Mouse (Mus musculus): ENCODE measurements around the gene Smagp. TPM values are rescaled to one million over a fixed set of nuclear protein-coding genes. Genes with fewer than 3 reads are reported as not detected.

The Smagp gene
- 13.0 and 14.9 TPM in 2 replicates for total RNA-seq (2014; rRNA removed)
- 57.0 and 80.1 TPM in 2 replicates for polyA plus RNA-seq (2012; rRNA removed)

DNA sequence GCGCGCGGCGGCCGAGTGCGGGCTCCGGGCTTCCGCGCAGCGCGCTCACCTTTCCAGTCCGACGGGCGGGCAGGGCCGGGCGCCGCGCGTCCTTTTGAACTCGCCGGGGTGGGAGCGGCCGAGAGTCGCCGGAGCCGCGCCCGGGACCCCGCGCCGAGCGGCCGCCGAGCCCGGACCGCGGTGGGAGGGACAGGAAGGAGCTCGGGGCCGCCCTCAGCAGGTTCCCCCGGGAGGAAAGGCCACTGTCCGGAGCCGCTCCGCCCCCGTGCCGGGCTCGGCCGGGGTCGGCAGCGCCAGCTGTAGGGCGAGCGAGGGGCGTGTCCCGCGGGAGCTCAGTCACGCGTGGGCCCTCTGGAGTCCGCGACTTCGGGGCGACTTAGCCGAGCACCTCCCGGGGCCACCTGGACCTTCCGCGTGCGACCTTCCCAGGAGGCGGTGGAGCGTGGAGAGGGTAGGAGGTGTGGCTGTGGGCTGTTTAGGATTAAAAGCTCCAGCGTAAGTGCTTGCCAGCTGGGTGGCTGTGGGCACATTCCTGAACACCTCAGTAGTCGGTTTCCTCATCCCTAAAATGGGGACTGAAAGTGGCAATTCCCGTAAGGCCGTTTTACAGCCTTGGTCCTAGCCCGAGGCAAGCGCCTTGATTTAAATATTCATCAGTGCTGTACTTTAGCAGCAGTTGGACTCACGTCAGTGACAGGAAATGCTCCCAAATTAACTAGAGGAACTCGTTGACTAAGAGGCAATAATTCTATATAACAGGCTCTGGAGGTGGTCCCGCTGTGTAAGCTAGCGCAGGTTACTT is at the start of gene Smagp:
Gene Smagp, minus strand, starts transcription at position 241 of the 802 bp plus-strand sequence.
- peak within 1 kb of the TSS; percentile 82 for H3K4me3 ChIP-seq (ENCODE audit: insufficient read depth, low read depth, low read length)
- peak; percentile 73 for DNase-seq (ENCODE audit: extremely low read depth, low read depth, low spot score)
- no peaks in the 10 kb centered on the region for H3K27me3 ChIP-seq (ENCODE audit: control insufficient read depth, insufficient read depth, low read length)
- peak within 1 kb of the TSS; percentile 88 for H3K9ac ChIP-seq (ENCODE audit: low read depth, low read length)
- peaks cover 24% of the 10 kb centered on the region for H3K4me1 ChIP-seq (ENCODE audit: control insufficient read depth, insufficient read depth, low read length)
- TF ChIP-seq POLR2A (IDR thresholded peaks at IDR 0.05; ENCODE audit: extremely low read depth, insufficient read depth, low read length) (no peak), CTCF (IDR thresholded peaks at IDR 0.05; ENCODE audit: low read depth, low read length) (no peak)
- H3K79me2 ChIP-seq (ENCODE audit: control insufficient read depth, insufficient read depth, low read length): peaks cover 7% of the 10 kb centered on the region; the same call in 1 of the 2 replicates
- WGBS: under 1% methylated on average over 73 of the region's 77 CpGs
- peak within 1 kb of the TSS; percentile 83 for H3K27ac ChIP-seq (replicated peaks; ENCODE audit: insufficient read depth, low read depth, low read length)
- H3K36me3 ChIP-seq (ENCODE audit: control insufficient read depth, insufficient read depth, low read length): no peaks in the 10 kb centered on the region

DNA sequence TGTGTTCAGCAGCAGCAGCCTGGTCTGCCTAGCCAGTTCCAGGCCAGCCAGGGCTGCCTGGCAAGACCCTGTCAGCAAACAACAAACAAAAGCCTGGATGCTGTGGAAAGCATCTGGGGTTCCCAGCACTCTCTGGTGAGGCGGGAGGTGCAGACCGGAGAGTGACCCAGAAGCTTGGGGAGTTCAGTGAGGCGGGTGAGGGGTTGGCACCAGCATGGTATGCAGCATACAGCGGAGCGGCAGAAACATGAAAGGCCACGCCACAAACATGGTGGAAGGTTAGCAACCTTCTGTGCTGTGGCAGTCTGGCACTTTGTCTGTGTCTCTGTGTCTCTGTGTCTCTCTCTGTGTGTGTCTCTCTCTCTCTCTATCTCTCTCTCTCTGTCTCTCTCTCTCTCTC is 49.7 kb upstream of the Smagp start:
- Histone ChIP-seq H3K4me3 (ENCODE audit: insufficient read depth, low read depth, low read length) (no peak overlapping the region), H3K36me3 (ENCODE audit: control insufficient read depth, insufficient read depth, low read length) (no peaks in the 10 kb centered on the region), H3K9ac (ENCODE audit: low read depth, low read length) (no peak overlapping the region), H3K27me3 (ENCODE audit: control insufficient read depth, insufficient read depth, low read length) (no peaks in the 10 kb centered on the region), H3K27ac (replicated peaks; ENCODE audit: insufficient read depth, low read depth, low read length) (no peak overlapping the region), H3K4me1 (ENCODE audit: control insufficient read depth, insufficient read depth, low read length) (peaks cover 4% of the 10 kb centered on the region), H3K79me2 (ENCODE audit: control insufficient read depth, insufficient read depth, low read length) (no peaks in the 10 kb centered on the region)
- TF ChIP-seq POLR2A (IDR thresholded peaks at IDR 0.05; ENCODE audit: extremely low read depth, insufficient read depth, low read length) (no peak), CTCF (IDR thresholded peaks at IDR 0.05; ENCODE audit: low read depth, low read length) (no peak)
- 92% methylated on average over 6 of the region's 6 CpGs for WGBS
- no peak for DNase-seq (ENCODE audit: extremely low read depth, low read depth, low spot score)

DNA sequence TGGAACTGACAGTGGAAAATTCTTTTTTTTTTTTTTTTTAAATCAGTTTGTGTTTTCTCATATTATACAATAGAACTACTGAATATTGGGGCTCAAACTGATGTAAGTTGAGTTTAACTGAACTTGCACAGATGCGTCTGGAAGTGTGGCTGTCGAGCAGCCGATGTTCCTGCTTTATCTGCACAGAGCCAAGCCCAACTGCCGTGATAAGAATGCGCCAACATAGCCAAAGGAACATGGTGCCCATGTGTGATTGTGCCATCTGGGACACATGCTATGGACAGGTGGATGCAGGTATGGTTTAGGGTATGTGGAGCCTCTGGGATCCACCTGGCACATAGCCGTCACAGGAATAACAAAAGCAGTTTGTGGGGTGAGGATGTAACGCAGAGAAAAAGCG is 49.1 kb upstream of the Smagp start:
- no peaks in the 10 kb centered on the region for H3K27me3 ChIP-seq (ENCODE audit: control insufficient read depth, insufficient read depth, low read length)
- no peaks in the 10 kb centered on the region for H3K36me3 ChIP-seq (ENCODE audit: control insufficient read depth, insufficient read depth, low read length)
- H3K27ac ChIP-seq (replicated peaks; ENCODE audit: insufficient read depth, low read depth, low read length): no peak overlapping the region
- H3K4me1 ChIP-seq (ENCODE audit: control insufficient read depth, insufficient read depth, low read length): peaks cover 7% of the 10 kb centered on the region
- DNase-seq (ENCODE audit: extremely low read depth, low read depth, low spot score): no peak
- TF ChIP-seq POLR2A (IDR thresholded peaks at IDR 0.05; ENCODE audit: extremely low read depth, insufficient read depth, low read length): no peak
- TF ChIP-seq CTCF (IDR thresholded peaks at IDR 0.05; ENCODE audit: low read depth, low read length): no peak
- H3K79me2 ChIP-seq (ENCODE audit: control insufficient read depth, insufficient read depth, low read length): no peaks in the 10 kb centered on the region
- H3K4me3 ChIP-seq (ENCODE audit: insufficient read depth, low read depth, low read length): no peak overlapping the region
- WGBS: 84% methylated on average over 8 of the region's 8 CpGs
- H3K9ac ChIP-seq (ENCODE audit: low read depth, low read length): no peak overlapping the region

DNA sequence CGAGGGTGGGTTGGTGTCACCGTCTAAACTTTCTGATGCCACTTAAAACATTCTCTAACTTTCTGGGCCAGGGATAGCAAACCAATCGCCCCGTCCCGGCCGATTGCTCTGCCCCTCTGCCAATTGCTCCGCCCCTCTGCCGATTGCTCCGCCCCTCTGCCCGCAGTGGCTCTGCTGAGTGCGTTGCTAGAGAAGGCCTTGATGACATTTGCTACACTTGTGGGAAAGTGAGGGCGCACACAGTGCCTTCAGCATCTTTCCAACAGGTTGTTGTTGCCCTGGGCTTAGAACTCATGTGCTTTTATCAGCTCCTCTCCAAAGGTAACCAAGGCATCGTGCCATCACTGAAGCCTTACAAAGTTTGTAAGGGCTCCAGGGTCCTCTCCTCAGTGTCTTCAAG is 48.5 kb upstream of the Smagp start:
- Histone ChIP-seq H3K9ac (ENCODE audit: low read depth, low read length) (no peak overlapping the region), H3K4me1 (ENCODE audit: control insufficient read depth, insufficient read depth, low read length) (peaks cover 12% of the 10 kb centered on the region), H3K36me3 (ENCODE audit: control insufficient read depth, insufficient read depth, low read length) (no peaks in the 10 kb centered on the region), H3K27ac (replicated peaks; ENCODE audit: insufficient read depth, low read depth, low read length) (no peak overlapping the region), H3K4me3 (ENCODE audit: insufficient read depth, low read depth, low read length) (no peak overlapping the region), H3K79me2 (ENCODE audit: control insufficient read depth, insufficient read depth, low read length) (no peaks in the 10 kb centered on the region), H3K27me3 (ENCODE audit: control insufficient read depth, insufficient read depth, low read length) (no peaks in the 10 kb centered on the region)
- no peak for TF ChIP-seq CTCF (IDR thresholded peaks at IDR 0.05; ENCODE audit: low read depth, low read length)
- TF ChIP-seq POLR2A (IDR thresholded peaks at IDR 0.05; ENCODE audit: extremely low read depth, insufficient read depth, low read length): no peak
- WGBS: 43% methylated on average over 13 of the region's 13 CpGs
- no peak for DNase-seq (ENCODE audit: extremely low read depth, low read depth, low spot score)

DNA sequence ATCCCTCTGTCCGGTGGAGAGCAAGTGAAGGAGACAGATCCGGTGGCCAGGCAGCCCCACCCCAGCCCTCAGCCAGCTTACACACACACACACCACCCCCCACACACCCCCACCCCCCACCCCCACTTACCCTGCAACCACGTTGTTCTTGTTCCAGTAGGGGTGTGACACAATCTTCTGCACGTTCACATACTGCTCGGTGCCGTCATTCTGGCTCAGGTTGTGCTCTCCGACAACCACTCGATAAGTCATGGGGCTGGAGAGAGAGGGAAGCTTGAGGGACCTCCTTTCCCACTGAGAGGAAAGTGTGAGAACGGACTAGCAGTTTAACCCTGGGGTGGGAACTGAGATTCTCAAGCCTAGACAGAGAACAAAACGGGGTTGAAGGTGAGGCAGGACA is 47.7 kb upstream of the Smagp start:
- Histone ChIP-seq H3K4me3 (ENCODE audit: insufficient read depth, low read depth, low read length) (no peak overlapping the region), H3K79me2 (ENCODE audit: control insufficient read depth, insufficient read depth, low read length) (no peaks in the 10 kb centered on the region), H3K9ac (ENCODE audit: low read depth, low read length) (no peak overlapping the region), H3K27me3 (ENCODE audit: control insufficient read depth, insufficient read depth, low read length) (no peaks in the 10 kb centered on the region), H3K36me3 (ENCODE audit: control insufficient read depth, insufficient read depth, low read length) (no peaks in the 10 kb centered on the region), H3K27ac (replicated peaks; ENCODE audit: insufficient read depth, low read depth, low read length) (no peak overlapping the region), H3K4me1 (ENCODE audit: control insufficient read depth, insufficient read depth, low read length) (peaks cover 18% of the 10 kb centered on the region)
- no peak for DNase-seq (ENCODE audit: extremely low read depth, low read depth, low spot score)
- 68% methylated on average over 10 of the region's 10 CpGs for WGBS
- no peak for TF ChIP-seq CTCF (IDR thresholded peaks at IDR 0.05; ENCODE audit: low read depth, low read length)
- no peak for TF ChIP-seq POLR2A (IDR thresholded peaks at IDR 0.05; ENCODE audit: extremely low read depth, insufficient read depth, low read length)

DNA sequence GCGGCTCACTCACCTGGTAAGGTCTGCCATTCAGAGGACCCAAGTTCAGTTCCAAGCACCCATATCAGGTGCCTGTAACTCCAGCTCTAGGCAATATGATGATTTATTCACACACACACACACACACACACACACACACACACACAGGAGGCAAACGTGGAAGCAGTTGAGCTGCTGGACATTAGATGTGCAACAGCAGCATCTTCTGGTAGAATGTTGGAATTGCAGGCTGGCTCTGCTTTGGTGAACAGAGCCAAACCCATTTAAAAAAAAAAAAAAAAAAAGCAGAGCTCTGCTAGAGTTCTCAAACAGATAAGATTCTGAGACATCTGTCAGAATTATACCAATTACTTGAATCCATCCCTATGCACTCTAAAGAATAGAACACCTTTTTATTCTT is 46.3 kb upstream of the Smagp start:
- no peak for TF ChIP-seq POLR2A (IDR thresholded peaks at IDR 0.05; ENCODE audit: extremely low read depth, insufficient read depth, low read length)
- TF ChIP-seq CTCF (IDR thresholded peaks at IDR 0.05; ENCODE audit: low read depth, low read length): peak; percentile 63; the same call in 1 of the 2 replicates
- no peaks in the 10 kb centered on the region for H3K27me3 ChIP-seq (ENCODE audit: control insufficient read depth, insufficient read depth, low read length)
- H3K4me1 ChIP-seq (ENCODE audit: control insufficient read depth, insufficient read depth, low read length): peaks cover 19% of the 10 kb centered on the region

More for the DNA sequence above, 46.3 kb upstream of the Smagp start:
- 35% methylated on average over 2 of the region's 2 CpGs for WGBS
- H3K79me2 ChIP-seq (ENCODE audit: control insufficient read depth, insufficient read depth, low read length): no peaks in the 10 kb centered on the region
- DNase-seq (ENCODE audit: extremely low read depth, low read depth, low spot score): peak; percentile 79
- no peak overlapping the region for H3K4me3 ChIP-seq (ENCODE audit: insufficient read depth, low read depth, low read length)
- no peak overlapping the region for H3K9ac ChIP-seq (ENCODE audit: low read depth, low read length)
- H3K27ac ChIP-seq (replicated peaks; ENCODE audit: insufficient read depth, low read depth, low read length): no peak overlapping the region
- H3K36me3 ChIP-seq (ENCODE audit: control insufficient read depth, insufficient read depth, low read length): no peaks in the 10 kb centered on the region

Measured in liver, adult 2 months (tissue).